Mouse (Mus musculus) embryo, embryonic 11 days (tissue): ENCODE measurements around the gene Eif2s3x.

Experiments
- DNase-seq: peaks from one replicate; pipeline ENCODE4 v3.0.0-alpha.2; 2015

Eif2s3x gene

DNA sequence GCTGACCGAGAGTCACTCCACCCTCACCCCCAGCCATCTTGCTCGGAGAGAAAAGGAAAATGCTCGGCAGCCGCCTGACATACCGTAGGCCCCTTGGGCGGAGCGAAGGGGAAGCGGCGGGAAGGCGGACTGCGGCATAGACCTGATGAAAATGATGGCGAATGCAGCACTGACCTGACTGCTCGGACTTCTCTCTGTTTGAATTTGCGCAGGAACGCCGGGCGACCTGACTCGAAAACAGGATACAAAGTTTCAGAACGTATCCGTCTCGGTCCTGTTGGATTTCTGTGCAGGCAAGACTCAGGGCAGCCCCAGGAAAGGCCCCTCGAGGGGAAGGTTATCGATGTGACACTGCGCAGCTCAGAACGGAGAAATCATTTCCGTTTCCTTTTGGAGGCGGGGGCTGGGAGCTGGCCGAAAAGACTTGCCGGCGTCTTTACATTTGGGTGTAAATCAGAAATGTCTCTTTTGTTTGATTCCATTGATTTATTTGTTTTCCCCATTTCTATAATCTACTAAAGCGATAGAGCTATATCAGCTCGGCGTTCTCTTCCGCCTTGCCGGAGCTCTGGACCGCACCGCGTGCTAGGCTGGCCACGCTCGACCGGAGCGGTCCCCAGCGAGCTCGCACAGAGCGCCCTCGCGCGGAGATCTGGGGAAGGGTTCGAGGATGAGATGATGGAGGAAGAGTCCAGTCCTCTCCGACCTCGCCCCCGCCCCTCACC is at the start of gene Eif2s3x:
Gene Eif2s3x (minus strand): TSS at position 266 of the 725 bp plus-strand sequence.
- DNase-seq, result peak; percentile 90

DNA sequence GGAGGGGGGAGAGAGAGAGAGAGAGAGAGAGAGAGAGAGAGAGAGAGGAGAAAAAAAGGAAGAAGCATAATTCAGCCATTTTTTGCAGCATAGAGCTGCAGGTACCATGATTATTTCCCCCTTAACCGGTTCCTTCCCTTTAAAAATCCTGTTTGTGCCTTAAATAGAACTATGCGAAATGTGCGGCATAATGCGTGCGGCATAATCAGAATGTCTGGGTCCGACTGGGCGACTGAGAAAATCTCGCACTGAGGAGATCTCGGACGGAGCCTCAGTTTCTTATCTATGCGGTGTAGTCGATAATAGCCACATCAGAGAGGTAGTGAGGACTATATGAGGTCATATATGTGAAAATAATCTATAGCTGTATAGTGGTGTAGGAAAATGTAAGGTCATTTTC is 22.9 kb upstream of the Eif2s3x start:
- peak; percentile 3 for DNase-seq

DNA sequence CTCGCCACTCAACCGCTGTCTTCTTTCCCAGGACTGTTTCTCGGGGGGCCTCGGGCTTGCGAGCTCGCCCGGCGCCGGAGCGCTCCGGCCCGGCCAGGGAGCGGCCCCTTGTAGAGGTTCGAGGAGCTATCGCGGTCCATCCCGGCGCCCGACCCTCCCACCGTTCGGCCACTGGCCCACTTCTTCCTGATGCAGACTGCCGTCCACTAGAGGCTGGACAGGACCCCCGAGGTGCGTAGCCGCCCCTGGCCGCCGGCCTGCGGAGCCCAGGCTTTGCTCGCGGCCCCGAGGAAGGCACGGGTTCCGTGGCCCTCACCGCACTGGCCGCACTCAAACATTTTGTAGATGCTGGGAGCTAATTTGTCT is 22.5 kb upstream of the Eif2s3x start:
- no peak for DNase-seq

DNA sequence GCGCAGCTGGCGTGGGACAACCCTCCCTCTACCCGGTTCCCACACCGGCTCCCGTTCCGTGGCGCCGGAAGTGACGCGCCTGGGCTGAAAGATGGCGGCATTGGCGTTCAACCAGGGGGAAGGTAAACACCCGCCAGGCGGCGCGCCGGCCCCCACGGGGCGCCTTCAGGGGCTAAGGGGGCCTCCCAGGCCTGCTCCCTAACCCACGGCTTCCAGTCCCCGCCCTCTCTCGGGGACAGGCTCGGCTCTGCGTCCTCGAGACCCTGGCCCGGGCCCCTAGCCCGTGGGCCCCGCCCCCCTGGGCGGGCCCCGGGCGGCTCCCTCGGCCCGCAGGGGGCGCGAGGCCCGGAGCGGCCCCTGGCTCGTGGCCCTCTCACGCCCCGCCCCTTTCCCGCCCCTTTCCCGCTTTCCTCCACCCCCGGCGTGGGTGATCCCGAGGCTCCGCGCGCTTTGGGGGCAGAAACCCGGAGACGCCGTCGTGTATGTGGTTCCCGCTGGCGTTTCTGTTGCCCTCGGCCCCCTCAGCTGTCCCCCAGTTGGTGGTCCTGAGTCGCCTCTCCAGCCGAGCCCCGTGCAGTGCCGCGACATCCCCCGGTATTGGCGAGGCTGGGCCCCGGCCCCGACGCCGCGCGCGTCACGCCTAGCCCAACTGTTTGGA is 22.0 kb upstream of the Eif2s3x start, which contains the start of gene Klhl15:
Gene Klhl15 (plus strand): TSS at position 68 of the 658 bp plus-strand sequence.
- DNase-seq, result peak; percentile 89

DNA sequence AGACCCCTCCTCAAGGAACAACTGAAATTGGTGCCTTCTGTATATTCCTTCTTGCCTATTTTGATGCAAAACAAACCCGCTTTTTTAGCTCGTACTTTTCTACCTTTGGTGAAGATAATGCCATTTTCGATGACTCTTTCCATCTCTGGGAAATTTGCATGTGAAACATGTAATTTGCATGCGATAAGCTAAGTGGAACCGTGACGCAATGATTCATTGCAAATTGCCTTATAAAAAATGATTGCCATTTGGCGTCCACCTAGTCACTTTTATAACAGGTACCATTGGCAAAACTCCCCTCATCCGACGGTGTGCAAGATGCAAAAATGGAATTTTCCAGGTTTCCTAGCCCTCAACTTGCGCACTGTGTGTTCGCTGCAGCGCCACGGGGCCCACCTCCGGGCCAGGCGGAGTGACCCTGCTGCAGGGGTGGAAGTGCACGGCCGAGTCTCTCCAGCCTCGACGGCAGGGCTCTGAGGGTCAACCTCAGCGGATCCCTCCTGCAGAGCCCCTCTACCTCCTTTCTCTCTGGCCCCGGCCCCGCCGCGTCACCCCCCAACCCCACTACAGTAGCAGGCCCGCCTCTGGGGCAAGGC is 21.4 kb upstream of the Eif2s3x start:
- no peak for DNase-seq

DNA sequence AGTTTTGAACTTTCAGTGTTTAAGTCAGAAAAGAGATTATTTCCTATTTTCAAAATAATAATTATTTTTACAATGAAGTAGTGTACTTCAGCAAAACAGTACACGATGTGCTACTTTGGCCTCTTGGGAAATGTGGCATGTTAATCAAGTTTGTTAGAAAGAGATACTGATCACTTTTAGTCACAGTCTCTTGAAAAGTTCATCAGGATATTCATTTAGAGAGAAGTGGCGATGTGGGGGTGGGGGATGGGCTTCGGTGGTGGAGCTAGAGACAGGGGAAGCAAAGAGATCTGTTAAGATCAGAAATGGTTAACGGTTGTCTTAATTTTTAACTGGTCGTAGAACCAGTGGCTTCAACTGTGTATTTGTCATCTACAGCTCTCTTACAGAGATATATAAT is 20.8 kb upstream of the Eif2s3x start:
- peak; percentile 2 for DNase-seq

DNA sequence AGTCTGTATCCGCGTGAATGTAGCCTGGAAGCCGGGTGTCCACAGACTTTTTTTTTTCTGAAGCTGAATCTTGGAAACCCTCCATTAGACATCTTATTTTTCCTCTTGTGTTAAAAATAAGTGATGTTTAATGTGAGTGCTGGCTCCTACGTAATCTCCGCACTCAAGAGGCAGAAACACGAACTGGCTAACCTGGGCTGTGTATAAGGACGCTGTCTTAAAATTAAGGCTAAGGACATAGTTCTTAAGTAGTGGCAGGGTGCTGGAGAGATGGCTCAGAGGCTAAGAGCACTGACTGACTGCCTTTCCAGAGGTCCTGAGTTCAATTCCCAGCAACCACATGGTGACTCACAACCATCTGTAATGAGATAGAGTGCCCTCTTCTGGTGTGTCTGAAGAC is 722 bp upstream of the Eif2s3x start:
- DNase-seq, result no peak

DNA sequence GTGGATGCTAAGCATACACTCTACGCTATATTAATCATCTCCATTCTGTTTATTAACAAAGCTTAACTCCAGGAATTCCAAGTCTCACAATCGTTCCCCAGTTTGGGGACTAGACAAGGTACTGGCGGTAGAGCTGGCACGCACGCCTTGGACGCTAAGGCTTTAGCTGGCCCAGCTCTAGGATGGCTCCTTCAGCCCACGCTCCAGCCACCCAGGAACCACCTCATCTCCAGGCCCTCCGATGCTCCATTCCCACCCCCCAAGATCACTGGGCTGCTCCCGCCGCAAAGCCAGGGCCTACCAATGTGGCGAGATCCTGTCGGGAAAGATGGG is 432 bp downstream of the Eif2s3x start:
- DNase-seq, result no peak

DNA sequence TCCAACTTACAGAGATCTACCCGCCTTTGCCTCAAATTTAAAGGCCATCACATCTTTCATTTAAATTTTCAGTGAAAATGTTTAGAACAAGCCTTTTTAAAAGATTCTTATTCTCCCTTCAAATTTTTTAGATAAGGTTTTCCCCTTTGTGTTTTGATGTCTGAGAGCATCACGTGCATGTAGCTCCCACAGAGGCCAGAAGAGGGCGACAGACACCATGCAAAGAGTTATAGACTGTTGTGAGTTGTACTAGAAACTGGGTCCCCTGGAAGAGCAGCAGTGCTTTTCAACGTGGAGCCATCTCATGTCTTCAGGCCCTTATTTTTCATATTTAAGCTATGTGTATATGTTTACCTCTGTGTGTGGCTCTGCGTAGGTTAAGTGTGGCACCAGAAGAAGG is 14.9 kb downstream of the Eif2s3x start:
- DNase-seq, result no peak

DNA sequence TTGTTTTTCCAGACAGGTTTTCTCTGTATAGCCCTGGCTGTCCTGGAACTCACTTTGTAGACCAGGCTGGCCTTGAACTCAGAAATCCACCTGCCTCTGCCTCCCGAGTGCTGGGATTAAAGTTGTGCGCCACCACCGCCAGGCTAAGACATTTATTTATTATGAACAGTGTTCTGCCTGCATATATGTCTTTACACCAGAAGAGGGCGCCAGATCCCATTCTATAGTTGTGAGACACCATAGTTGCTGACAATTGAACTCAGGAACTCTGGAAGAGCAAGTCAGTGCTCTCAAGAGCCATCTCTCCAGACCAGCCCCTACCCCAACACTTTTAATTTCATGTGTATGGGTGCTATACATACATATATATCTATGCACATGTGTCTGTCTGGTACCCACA is 18.8 kb downstream of the Eif2s3x start:
- DNase-seq, result peak; percentile 38

DNA sequence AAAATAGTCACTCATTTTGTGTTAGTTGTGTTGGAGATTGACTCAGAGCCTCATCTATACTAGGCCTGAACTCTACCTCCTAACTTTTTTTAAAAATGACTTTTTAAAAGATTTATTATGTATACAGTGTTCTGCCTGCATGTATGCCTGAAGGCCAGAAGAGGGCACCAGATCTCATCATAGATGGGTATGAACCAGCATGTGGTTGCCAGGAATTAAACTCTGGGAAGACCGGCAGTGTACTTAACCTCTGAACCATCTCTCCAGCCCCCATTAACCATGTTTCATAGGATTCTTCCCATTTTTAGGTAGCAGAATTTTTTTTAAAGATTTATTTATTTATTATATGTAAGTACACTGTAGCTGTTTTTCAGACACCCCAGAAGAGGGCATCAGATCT is 27.5 kb downstream of the Eif2s3x start:
- peak; percentile 31 for DNase-seq

DNA sequence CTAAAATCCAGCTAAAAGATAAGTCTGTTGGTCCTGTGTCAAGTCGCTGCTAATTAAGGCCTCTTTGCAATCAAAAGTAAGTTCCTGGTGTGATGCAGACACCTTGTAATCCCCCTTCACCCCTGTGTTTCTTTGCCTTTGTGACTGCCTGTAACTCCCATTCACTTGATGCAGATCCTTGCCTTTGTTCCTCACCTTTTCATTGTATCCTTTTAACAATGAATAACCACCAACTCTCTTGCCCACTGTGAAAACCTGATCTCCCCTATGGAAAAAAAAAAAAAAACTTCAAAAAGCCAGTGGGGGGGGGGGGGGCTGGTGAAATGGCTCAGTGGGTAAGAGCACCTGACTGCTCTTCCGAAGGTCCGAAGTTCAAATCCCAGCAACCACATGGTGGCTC is 28.8 kb downstream of the Eif2s3x start:
- DNase-seq, result no peak

DNA sequence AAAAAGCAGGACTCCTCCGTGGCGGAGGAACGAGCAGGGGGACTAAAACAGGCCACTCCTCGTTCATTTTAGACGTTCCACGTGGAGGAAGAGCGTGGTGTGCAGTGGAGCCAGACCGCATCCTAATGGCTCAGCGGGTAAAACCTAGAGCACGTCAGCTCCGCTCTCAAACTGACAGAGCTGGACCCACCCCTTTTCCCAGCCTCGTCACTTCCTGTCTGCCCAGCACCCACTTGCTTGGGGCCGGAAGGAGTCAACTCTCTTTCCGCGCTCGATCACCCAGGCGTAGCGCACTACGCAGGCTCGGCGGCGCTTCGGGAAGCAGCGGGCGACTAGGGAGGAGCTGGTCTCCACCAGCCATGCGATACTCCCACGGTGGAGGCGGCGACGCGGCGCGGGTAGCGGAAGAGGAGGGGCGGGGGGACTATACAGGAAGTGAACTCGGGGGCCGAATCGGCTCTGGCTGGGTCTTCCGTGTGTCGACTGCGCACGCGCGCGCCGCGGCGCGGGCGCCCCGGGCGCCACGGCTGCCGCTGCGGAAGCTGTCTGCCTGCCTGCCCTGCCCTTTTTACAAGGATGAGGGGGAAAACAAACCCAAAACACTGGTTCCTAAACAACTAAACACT is 34.8 kb downstream of the Eif2s3x start:
- peak; percentile 91 for DNase-seq

DNA sequence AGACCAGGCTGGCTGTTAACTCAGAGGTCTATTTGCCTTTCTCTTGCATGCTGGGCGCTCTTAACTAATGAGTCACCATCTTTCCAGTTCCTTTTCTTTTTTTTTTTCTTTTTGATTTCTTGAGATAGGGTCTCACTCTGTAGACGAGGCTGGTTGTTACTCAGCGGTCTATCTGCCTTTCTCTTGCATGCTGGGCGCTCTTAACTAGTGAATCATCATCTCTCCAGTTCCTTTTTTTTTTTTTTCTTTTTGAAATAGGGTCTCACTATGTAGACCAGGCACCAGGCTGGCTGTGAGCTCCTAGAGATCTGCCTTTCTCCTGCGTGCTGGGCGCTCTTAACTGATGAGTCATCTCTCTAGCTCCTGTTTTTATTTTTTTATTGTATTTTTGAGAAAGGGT is 43.3 kb downstream of the Eif2s3x start:
- DNase-seq, result no peak

DNA sequence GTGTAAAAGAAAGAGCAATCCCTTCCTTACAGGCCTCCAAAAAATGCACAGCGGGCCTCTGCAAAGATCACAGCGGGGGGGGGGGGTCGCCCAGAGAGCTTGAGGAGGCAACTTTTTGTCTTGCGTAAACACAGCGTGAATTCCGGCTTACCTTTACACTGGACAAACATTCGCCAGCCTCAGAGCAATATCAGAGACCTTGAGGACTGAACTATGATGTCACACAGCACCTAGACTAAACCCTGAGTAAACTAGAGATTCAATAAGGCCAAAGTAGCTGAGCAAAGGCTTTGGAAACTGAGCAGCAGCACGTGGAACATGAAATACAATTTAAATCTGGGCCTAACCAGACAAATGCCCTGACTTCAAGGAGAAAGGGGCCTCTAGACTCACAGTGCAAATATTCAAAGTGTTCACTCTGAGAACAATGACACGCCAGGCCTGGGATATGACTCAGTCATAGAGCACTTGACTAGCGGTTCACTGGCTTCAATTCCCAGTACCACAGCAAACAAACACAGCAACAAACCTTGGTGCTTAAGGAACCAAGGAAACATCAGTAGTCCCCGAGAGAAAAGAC is 60.3 kb downstream of the Eif2s3x start:
- DNase-seq, result no peak

DNA sequence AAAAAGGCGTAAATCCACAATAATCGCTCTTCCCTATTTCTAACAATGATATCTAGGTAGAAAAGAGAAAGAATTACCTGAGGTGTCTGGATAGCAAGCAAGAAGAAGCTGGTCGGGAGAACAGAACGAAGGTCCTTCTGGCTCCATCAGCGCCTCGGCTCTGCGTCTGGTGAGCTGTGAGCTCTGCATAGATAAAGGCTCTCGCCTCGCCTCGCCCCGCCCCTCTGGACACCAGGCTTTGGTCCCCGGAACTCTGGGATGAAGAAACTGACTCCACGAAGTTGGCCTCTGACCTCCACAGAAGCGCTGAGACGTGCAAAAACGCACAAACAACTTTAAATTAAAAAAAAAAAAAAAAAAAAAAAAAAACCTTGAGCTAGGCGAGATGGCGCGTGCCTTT is 62.2 kb downstream of the Eif2s3x start:
- no peak for DNase-seq

DNA sequence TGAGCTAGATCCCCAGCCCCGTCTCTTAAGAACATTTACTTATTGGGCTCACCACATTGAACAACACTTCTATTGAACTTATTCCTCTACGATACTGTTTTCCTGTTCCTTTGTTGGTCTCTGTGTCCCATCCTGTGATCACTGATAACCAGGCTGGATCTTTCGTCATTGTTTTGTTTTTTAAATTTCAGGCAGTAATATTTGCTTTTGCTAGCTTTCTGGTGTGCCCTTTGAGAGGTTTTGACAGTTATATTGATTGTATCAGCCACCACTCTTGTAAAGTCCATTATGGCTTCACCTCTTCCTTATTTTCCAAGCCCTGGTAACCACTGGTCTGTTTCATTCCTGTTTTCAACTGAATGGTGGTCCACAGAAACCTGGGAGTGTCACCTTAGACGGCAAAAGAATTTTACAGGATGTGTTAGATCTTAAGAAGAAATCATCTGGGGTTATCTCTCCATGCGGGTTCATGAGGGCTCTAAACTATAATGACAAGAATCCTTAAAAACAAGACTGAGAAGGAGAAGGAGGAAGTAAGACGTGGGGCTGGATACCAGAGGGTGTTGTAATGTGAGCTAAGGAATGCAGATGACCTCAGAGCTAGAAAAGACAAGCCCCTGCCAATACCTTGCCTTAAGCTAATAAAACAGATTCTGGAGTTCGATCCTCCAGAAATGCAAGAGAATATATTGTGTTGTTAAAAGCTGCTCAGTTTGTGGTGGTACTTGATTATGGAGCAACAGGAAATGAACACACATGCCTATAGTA is 70.5 kb downstream of the Eif2s3x start:
- no peak for DNase-seq

DNA sequence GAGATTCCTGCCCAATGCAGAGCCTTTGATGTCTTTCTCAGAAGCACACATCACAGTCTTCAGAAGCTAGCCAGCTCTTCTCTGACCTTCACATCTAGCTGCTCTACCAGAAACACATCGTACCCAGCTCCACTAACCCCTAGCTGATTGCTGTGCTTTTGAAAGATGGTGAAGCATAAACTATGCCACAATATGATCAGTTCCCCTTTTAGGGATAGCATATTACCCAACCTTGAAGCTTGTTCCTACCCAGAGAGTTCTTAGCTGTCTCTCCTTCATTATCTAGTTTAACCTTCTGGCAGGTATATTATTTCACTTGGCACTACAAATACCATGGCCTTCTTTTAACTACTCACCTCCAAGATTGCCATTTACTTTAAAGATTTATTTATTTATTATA is 72.6 kb downstream of the Eif2s3x start:
- DNase-seq, result no peak
